Mouse (Mus musculus) stomach, postnatal 0 days (tissue): Measurements from ENCODE around the gene Uba5. TPM values are rescaled to one million over a fixed set of nuclear protein-coding genes. Genes with fewer than 3 reads are reported as not detected.

Source experiments
- ATAC-seq: fragments of 200-750 bp; cut with Nextera tagmentation; 2 replicates; pipeline ENCODE4 v1.8.0; 2017; ENCODE audit not compliant: low FRiP score, low TSS enrichment
- DNase-seq: peaks from one replicate; pipeline ENCODE4 v3.0.0-alpha.2; 2016; ENCODE audit warnings: low spot score
- H3K27ac ChIP-seq: fragments of 300-500 bp; sonication (generic); replicated peaks from 2 replicates; pipeline ENCODE4 v1.5.1; 2014; ENCODE audit warnings: mild to moderate bottlenecking, control low read depth
- H3K27me3 ChIP-seq: fragments of 300-500 bp; sonication (generic); 2 replicates; pipeline ENCODE4 v1.6.1; 2014; ENCODE audit warnings: low read length; ENCODE audit not compliant: control insufficient read depth, insufficient read depth
- H3K36me3 ChIP-seq: fragments of 300-500 bp; sonication (generic); 2 replicates; pipeline ENCODE4 v1.6.1; 2014; ENCODE audit warnings: low read length, mixed read lengths; ENCODE audit not compliant: control insufficient read depth, insufficient read depth
- H3K4me1 ChIP-seq: fragments of 300-500 bp; sonication (generic); replicated peaks from 2 replicates; pipeline ENCODE4 v1.6.1; 2014; ENCODE audit warnings: antibody characterized with exemption; ENCODE audit not compliant: control insufficient read depth, insufficient read depth
- H3K4me2 ChIP-seq: fragments of 300-500 bp; sonication (generic); replicated peaks from 2 replicates; pipeline ENCODE4 v1.6.1; 2014; ENCODE audit warnings: low read depth, mild to moderate bottlenecking, control low read depth, moderate library complexity
- H3K4me3 ChIP-seq: fragments of 300-500 bp; sonication (generic); 2 replicates; pipeline ENCODE4 v1.5.1; 2014; ENCODE audit warnings: low read depth, low read length, control low read depth
- H3K9ac ChIP-seq: fragments of 300-500 bp; sonication (generic); 2 replicates; pipeline ENCODE4 v1.6.1; 2014; ENCODE audit warnings: mild to moderate bottlenecking, low read length, control low read depth, mixed read lengths
- H3K9me3 ChIP-seq: fragments of 300-500 bp; sonication (generic); 2 replicates; pipeline ENCODE4 v1.6.1; 2016; ENCODE audit warnings: low read length; ENCODE audit not compliant: control insufficient read depth
- CTCF ChIP-seq: IDR thresholded peaks from 2 replicates; pipeline ENCODE4 v1.5.1; 2016; ENCODE audit warnings: antibody characterized with exemption, low read depth, mild to moderate bottlenecking, moderate library complexity
- EP300 ChIP-seq: optimal IDR thresholded peaks from 2 replicates; pipeline ENCODE3; 2016; ENCODE audit warnings: antibody characterized with exemption
- WGBS: fragments of 180-500 bp; shearing (Covaris S2); extraction: QIAGEN DNeasy Blood & Tissue Kit; methylation state at CpG from one replicate; pipeline ENCODE4 v1.1.7; 2014; 5-methylcytosine and 5-hydroxymethylcytosine counted together
- polyA plus RNA-seq: library from polyadenylated mRNA; unstranded; fragments of >200 nt; fragmentation: Nextera tagmentation; extraction: Ambion mirVana; gene quantifications from 2 replicates; pipeline ENCODE4 v1.2.1, GENCODE M21; 2015

Gene Uba5
- polyA plus RNA-seq, 1 experiment from 2014 or later, result 42.4 TPM

DNA sequence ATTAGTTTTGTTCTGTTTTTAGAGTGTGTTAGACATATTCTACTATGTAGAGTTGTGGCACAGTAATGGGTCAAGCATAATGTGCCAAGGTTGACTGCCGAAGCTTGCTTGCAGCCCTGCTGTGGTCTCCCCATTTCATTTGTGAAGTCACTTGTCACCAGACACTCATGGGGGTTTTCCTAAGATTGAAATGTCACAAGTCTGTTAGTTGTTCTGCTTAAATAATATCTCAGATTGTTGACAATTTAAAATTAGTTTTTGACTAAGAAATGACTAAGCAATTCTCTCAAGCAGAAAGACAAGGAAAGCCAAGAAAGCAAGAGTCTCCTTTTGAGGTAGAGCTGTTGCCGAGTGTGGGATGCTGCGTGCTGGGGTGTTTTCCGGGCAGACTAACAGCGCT lies 30.0 kb upstream of the Uba5 start:
- Histone ChIP-seq H3K4me2 (no peak overlapping the region), H3K27ac (no peak overlapping the region), H3K4me1 (no peaks in the 10 kb centered on the region; the same call in 1 of the 2 replicates), H3K27me3 (no peaks in the 10 kb centered on the region), H3K36me3 (no peaks in the 10 kb centered on the region), H3K4me3 (no peak overlapping the region), H3K9ac (no peak overlapping the region), H3K9me3 (no peaks in the 10 kb centered on the region)
- no peak for DNase-seq
- TF ChIP-seq EP300 (no peak), CTCF (no peak)
- WGBS, result 95% methylated on average over 5 of the region's 5 CpGs
- ATAC-seq, result no peak

DNA sequence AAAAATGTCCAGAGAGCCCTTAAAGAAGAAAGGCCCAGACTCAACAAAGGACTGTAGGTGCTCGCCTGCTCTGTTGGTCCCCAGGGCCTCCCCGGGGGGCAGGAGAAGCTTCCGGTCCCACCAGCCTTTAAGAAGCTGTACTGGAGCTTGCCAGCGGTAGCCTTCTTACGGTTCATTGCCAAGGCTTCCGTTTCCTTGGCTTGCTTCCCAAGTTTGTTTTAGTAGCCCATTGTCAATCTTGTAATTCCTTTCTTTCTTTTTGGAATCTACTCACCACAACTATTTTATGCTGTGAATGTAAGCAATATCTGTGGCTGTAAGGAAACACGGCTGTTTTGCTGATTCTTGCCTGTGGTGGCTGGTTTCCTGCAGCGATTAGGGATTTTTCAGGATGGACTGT lies 25.6 kb upstream of the Uba5 start:
- Histone ChIP-seq H3K4me1 (no peaks in the 10 kb centered on the region; the same call in 1 of the 2 replicates), H3K4me2 (no peak overlapping the region), H3K9me3 (no peaks in the 10 kb centered on the region), H3K4me3 (no peak overlapping the region), H3K27ac (no peak overlapping the region), H3K27me3 (no peaks in the 10 kb centered on the region), H3K9ac (no peak overlapping the region), H3K36me3 (0 out of 2 replicates have a peak, but pooled peaks cover 3% of the 10 kb centered on the region)
- ATAC-seq, result no peak
- TF ChIP-seq CTCF (no peak), EP300 (no peak)
- 49% methylated on average over 8 of the region's 8 CpGs for WGBS
- no peak for DNase-seq

DNA sequence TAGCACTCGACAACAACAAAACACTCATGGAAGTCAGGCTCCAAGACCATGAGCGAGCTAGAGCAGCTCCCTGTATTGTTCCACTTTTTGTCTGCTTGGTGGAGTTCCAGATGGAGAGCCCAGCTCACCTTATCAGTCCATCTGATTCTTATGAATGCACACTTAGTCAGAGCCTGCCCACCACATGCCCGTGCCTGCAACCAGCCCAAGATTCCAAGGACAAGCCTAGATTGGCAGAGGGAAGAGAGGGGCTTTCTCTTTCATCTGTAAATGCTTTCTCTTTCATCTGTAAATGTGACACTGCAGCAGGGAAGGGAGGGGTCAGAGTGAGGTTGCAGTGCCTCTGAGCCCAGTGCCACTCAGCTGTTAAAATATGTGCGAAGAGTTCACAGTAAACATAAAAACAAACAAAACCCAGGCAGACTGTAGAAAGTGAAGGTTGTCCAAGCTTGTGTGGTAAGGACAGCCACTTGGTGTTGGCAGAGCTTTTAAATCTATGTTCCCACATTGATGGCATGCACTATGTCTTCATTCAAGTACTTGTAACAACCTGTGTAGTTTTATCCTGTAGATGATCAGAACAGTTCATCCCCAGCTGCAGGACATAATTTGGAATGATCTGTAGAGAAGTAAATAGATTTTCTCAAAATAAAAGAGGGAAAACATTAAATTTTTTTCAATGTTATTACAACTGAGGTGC lies 22.9 kb upstream of the Uba5 start:
- Histone ChIP-seq H3K9me3 (no peaks in the 10 kb centered on the region), H3K9ac (no peak overlapping the region), H3K27me3 (no peaks in the 10 kb centered on the region), H3K4me3 (no peak overlapping the region), H3K36me3 (0 out of 2 replicates have a peak, but pooled peaks cover 6% of the 10 kb centered on the region), H3K4me2 (no peak overlapping the region), H3K4me1 (no peaks in the 10 kb centered on the region; the same call in 1 of the 2 replicates), H3K27ac (peak overlapping the region; percentile 63)
- ATAC-seq, result peak; percentile 64
- 48% methylated on average over 4 of the region's 4 CpGs for WGBS
- DNase-seq, result no peak
- TF ChIP-seq EP300 (peak; percentile 57), CTCF (no peak)

DNA sequence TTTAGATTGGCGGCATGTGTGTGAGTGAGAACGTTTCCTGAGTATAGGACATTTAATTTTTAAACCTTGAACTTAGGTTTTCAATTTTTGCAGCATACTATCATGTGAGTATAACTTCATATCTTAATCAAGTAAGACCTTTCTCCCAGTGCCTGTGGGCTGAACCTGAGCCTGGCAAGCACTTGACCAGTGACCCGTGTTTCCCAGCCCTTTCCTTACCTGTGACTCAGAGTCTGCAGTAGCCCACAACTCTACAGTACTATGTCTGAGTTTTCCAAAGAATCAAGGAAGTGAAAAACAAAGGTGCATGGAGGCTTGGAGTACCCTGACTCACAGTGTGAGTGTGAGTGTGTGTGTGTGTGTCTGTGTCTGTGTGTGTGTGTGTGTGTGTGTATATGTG lies 17.1 kb upstream of the Uba5 start:
- peak; percentile 87 for ATAC-seq

DNA sequence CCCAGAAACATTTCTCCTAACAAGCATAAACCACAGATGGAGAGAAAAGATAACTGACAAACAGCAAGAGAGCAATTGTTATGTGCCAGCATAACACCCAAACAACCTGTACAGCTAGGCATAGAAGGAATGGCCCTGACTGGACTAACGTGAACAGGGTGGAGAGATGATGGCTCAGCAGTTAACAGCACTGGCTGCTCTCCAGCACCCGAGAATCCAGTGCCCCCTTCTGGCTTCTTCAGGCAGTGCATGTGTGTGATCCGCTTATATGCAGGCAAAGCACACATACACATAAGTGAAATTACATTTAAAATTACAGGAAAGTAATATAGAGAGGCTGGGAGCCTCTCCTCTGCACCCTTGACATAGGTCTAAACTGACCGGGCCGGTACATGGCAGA lies 16.4 kb upstream of the Uba5 start:
- ATAC-seq (peak; percentile 67; the same call in 1 of the 2 replicates), DNase-seq (peak; percentile 74)
- no peaks in the 10 kb centered on the region for H3K4me1 ChIP-seq
- H3K27ac ChIP-seq, result no peak overlapping the region
- H3K27me3 ChIP-seq, result no peaks in the 10 kb centered on the region
- no peaks in the 10 kb centered on the region for H3K9me3 ChIP-seq
- no peak overlapping the region for H3K4me2 ChIP-seq
- 0 out of 2 replicates have a peak, but pooled peaks cover 6% of the 10 kb centered on the region for H3K36me3 ChIP-seq
- 56% methylated on average over 5 of the region's 5 CpGs for WGBS
- peak; percentile 75 for TF ChIP-seq CTCF
- no peak for TF ChIP-seq EP300
- no peak overlapping the region for H3K4me3 ChIP-seq
- no peak overlapping the region for H3K9ac ChIP-seq

More for the DNA sequence above, 17.1 kb upstream of the Uba5 start:
- TF ChIP-seq CTCF (no peak), EP300 (no peak)
- H3K27ac ChIP-seq, result no peak overlapping the region
- H3K4me1 ChIP-seq, result no peaks in the 10 kb centered on the region
- H3K27me3 ChIP-seq, result no peaks in the 10 kb centered on the region
- WGBS, result 66% methylated on average over 3 of the region's 3 CpGs
- DNase-seq, result peak; percentile 22
- H3K9me3 ChIP-seq, result no peaks in the 10 kb centered on the region
- no peak overlapping the region for H3K9ac ChIP-seq
- 0 out of 2 replicates have a peak, but pooled peaks cover 6% of the 10 kb centered on the region for H3K36me3 ChIP-seq
- H3K4me3 ChIP-seq, result no peak overlapping the region
- H3K4me2 ChIP-seq, result no peak overlapping the region

DNA sequence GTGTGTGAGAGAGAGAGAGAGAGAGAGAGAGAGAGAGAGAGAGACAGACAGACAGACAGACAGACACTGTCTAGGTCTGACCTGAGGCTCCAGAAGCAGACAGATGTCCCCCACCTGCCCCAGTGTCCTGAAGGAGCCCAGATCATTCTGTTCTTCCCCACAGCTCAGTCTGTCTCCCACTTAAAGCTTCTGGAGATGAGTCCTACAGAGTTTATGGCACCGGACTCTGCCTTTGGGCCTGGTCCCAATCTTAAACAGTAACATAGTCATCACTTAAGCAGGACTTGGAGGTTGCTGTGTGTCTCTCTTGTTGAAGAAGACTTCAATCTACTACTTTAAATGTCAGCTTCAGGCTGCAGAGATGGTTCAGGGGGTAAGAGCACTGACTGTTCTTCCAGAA lies 15.8 kb upstream of the Uba5 start:
- DNase-seq, result no peak
- ATAC-seq, result no peak
- Histone ChIP-seq H3K4me2 (no peak overlapping the region), H3K27ac (no peak overlapping the region), H3K36me3 (0 out of 2 replicates have a peak, but pooled peaks cover 3% of the 10 kb centered on the region), H3K4me1 (no peaks in the 10 kb centered on the region), H3K9me3 (no peaks in the 10 kb centered on the region), H3K4me3 (no peak overlapping the region), H3K9ac (no peak overlapping the region), H3K27me3 (no peaks in the 10 kb centered on the region)
- TF ChIP-seq CTCF (no peak), EP300 (no peak)
- WGBS, result 100% methylated on average over 1 of the region's 1 CpGs
